Mouse (Mus musculus) G1E (cell line): ENCODE data around the gene Add2.

Source experiments
- CTCF ChIP-seq: IDR thresholded peaks from 2 replicates; pipeline ENCODE4 v1.5.1; 2012; ENCODE audit warnings: low read depth, low read length, inconsistent platforms, mixed read lengths
- GATA1 ChIP-seq: IDR thresholded peaks from 2 replicates; pipeline ENCODE4 v1.6.1; 2012; ENCODE audit warnings: borderline replicate concordance, low read length, inconsistent platforms, mixed read lengths
- POLR2AphosphoS5 ChIP-seq: IDR thresholded peaks from 2 replicates; pipeline ENCODE4 v1.6.1; 2012; ENCODE audit warnings: low read depth, low read length, inconsistent platforms; ENCODE audit not compliant: insufficient replicate concordance
- TAL1 ChIP-seq: conservative IDR thresholded peaks from 2 replicates; pipeline ENCODE4 v1.6.1; 2012; ENCODE audit warnings: low read depth, low read length, inconsistent platforms, mixed read lengths

DNA sequence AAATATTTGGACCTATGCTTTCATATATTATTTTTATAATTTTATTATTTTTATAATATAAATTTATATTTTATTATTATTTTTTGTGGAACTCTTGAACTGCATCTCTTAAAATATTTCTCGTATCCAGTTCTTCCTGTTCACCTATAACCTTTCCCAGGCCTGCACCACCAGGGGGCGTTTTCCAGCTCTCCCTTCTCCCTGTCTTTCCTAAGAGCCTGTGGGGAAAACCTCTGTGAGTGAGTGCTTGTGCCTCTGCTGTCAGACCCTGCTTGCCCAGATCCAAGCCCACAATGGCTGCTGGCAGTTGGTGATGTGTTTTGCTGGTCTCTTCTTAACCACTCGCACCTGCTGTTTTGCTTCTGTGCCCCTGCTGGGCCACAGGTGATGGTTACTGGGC is 113.3 kb downstream of the Add2 start:
- TF ChIP-seq CTCF (peak; percentile 35; the same call in 1 of the 2 replicates), TAL1 (no peak), GATA1 (no peak), POLR2AphosphoS5 (no peak)
